Mouse (Mus musculus) E14TG2a.4 (cell line): ENCODE measurements at regions not wholly inside any gene's neighbourhood (a gene's known extent, or its start where the extent isn't known, plus 50 kb on each side); places are given as distances from the start of the nearest gene placed in this dataset.

Source experiments
- H3K27me3 ChIP-seq: 2 replicates; pipeline ENCODE4 v1.6.1; 2014; ENCODE audit warnings: low read length, control low read depth; ENCODE audit not compliant: insufficient read depth
- H3K36me3 ChIP-seq: 2 replicates; pipeline ENCODE4 v1.6.1; 2014; ENCODE audit warnings: low read length, control low read depth; ENCODE audit not compliant: insufficient read depth
- H3K4me1 ChIP-seq: replicated peaks from 2 replicates; pipeline ENCODE4 v1.6.1; 2014; ENCODE audit warnings: low read depth, low read length, control low read depth
- H3K4me3 ChIP-seq: replicated peaks from 2 replicates; pipeline ENCODE4 v1.5.1; 2014; ENCODE audit warnings: mild to moderate bottlenecking, low read length
- H3K9me3 ChIP-seq: 2 replicates; pipeline ENCODE4 v1.6.1; 2014; ENCODE audit warnings: low read length, control low read depth
- CTCF ChIP-seq: conservative IDR thresholded peaks from 2 replicates; pipeline ENCODE4 v1.5.1; 2014; ENCODE audit warnings: low read length
- NANOG ChIP-seq: IDR thresholded peaks from 2 replicates; pipeline ENCODE4 v1.6.1; 2014; ENCODE audit warnings: borderline replicate concordance, low read length, mixed read lengths

GRCm38 (mm10) chr5:115790436-115790835 is 54.6 kb upstream of the Cit start:
- no peaks in the 10 kb centered on the region for H3K4me1 ChIP-seq
- H3K36me3 ChIP-seq, result no peaks in the 10 kb centered on the region
- no peak overlapping the region for H3K4me3 ChIP-seq
- H3K27me3 ChIP-seq, result peaks cover 5% of the 10 kb centered on the region; the same call in 1 of the 2 replicates
- TF ChIP-seq CTCF, result peak; percentile 96
- TF ChIP-seq NANOG, result no peak
- H3K9me3 ChIP-seq, result peaks cover 21% of the 10 kb centered on the region
